Mouse (Mus musculus) right cerebral cortex, postnatal 14 days (tissue): Measurements from ENCODE around the gene Actr1b.
A peak's percentile ranks its signal among the peaks of the same experiment; 100 is the strongest.

ENCODE experiments used
- DNase-seq: peaks from one replicate; pipeline ENCODE4 v3.0.0; 2022

Actr1b gene

DNA sequence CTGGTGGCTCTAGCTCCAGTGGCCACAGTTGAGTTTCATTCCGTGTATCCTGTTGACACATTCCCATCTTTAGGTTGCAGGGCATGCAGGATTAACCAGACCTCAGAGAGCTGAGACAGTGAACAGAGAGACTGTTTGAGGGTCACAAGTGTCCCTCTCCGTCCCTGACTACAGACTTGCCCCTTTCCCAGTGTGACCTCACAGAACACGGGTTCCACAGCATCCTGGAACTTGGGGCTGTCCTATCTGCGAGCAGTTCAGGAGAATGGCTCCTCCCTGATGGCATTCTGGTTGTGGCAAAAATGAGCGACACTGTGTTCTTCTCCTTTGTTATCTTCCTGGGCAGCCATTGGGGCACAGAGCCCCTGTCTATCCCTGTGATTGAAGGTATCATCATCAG lies at the start of gene Actr1b:
Gene Actr1b, minus strand, starts transcription at position 112 of the 400 bp plus-strand sequence.
- no peak for DNase-seq

DNA sequence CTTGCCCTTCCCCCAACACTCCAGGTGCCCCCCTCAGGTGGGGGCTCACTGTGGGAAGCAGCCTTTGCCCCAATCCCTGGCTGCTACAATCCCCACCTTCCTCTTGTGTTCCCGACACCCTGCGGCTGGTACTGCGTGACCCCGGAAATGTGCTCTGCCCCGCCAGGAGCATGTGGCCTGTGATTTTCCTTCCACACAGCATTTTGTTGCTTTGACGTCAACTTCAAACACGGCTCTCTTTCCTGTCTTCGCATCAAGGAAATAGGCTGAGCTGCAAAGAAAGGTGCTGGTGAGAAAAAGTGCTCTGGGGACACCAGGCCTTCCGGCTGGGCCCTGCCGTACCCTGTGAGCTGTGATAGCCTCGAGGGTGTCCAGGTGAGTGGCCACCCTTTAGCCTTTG lies 47.3 kb upstream of the Actr1b start, which contains the start of gene Zap70:
Gene Zap70, plus strand, starts transcription at position 231 of the 400 bp plus-strand sequence.
- no peak for DNase-seq

DNA sequence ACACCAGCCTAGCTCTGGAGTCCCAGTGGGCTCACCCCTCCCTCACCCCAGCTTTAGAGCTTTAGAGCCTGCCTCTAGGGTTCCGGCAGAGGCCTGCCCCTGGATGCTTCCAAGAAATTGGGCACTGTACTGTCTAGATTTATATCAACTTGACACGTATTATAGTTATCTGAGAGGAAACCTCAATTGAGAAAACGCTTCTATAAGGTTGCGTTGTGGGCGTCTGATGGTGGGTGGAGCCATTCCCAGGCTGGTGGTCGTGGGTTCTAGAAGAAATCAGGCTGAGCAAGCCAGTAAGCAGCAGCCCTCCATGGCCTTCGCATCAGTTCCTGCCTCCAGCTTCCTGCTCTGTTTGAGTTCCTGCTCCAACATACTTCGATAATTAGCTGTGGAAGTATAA lies 46.8 kb upstream of the Actr1b start:
- no peak for DNase-seq

DNA sequence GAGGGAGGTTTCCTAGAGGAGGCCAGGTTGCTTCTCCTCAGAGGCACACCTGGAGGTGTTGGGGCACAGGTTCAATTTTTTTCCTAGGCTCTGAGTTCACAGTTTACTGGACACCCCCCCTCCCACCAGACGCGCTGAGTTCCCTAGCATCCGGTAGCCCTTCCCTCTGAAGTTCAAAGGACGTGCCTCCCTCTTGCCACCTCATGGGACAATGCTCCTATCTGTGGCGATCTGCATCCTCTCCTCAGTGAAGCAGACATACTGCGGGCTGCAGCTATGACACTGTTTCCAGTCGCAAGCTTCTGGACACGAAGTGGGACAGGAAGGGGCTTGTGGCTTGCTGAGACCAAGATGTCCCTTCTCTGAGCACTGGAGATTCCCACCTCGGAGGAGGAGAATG lies 46.2 kb upstream of the Actr1b start:
- DNase-seq = no peak

DNA sequence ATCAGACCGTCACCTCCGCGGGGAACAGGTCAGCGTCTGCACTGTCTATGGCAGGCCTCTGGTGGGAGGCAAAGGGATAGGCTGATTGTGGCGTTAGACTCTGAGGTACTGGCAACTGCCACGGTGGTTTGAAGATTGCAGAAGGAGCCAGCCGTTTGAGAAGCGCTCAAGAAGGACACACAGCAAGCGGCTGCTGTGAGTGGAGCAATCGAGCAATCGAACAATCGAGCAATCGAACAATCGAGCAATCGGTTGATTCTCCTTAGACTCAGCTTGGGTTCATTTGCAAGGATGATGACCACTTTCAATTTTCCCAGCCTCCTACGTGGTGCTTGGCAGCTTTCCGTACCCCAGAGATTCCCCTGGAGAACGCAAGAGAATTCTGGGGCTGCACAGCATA lies 44.9 kb upstream of the Actr1b start:
- no peak for DNase-seq

DNA sequence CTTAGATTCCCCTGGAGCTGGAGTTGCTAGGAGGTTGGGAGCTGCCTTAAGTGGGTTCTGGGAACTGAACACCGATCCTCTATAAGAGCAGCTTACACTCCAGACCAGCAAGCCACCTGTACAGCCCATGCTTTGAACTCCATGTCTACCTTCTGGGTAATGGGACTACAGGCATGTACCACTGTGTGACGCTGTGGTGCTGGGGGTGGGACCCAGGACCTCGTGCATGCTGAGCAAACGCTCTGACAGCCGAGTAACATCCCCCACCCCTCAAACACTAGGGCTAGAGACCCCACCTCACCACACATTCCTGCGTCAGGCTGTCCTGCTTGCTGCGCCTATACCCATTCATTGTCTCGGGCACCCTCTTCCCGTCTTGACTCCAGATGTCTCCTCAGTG lies 44.3 kb upstream of the Actr1b start:
- no peak for DNase-seq

DNA sequence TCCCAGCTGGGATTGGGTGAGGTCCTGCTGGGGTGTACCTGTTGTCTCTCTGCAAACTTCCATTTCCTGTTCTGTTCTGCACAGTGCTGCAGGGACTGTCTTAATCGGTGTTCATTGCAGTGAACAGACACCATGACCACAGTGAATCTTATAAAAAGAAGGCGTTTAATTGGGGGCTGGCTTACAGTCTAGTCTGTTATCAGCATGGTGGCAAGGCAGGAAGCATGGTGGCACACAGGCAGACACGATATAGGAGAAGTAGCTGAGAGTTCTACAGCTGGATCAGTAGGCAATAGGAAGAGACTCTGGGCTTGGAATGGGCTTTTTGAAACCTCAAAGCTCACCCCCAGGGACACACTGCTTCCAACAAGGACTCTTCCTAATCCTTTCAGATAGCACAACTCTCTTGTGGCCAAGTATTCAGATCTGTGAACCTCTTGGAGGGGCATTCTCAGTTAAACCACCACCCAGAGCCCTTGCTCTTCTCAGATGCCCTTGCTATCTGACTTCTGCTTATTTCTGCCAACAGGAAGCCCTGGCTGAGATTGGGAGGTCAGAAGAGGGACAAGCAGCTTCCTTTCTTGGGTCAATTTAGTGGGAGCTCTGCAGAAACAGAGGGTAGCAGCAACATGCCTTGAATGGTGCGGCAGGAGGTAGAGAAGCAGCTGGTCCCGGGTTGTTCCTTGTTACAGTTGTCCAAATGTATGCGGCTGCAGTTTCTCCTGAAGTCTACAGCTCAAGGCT lies 39.9 kb upstream of the Actr1b start:
- no peak for DNase-seq

DNA sequence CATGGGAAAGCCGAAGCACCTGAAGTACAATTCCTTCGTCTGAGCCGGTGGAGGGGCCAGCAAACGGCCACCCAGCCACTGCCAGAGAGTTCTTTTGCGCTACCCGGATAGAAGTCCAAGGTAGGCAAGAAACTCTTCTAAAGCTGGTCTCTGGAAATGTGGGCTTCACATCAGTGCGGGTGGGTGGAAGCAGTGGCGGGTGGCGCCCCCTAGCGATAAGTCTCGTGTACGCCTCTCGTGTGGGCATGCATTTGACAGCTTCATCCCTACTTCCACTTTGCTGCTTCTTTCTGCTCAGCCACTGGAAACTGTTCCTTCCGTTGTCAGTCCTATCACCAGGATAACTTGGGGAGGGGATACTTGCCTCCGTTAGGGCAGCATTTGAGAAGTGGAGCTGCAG lies 32.2 kb upstream of the Actr1b start:
- DNase-seq = peak; percentile 57

DNA sequence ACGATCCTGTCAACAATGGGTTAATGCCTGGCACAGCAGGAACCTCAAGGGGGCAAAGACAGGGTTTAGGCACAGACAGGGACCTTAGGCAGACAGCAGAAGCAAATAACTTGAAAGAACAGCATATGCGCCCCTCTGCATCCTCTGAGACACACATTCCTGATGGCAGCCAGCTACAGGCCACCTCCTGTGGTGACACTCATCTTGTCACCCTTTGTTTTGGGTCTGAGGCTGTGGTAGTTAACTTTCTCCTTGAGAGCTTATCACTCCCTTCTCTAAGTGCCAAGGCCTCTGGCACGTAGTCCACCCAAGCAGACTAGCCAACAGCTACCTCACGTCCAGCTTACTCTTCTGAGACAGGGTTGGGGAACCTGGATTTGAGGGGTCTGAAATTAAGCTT lies 31.4 kb upstream of the Actr1b start:
- no peak for DNase-seq

DNA sequence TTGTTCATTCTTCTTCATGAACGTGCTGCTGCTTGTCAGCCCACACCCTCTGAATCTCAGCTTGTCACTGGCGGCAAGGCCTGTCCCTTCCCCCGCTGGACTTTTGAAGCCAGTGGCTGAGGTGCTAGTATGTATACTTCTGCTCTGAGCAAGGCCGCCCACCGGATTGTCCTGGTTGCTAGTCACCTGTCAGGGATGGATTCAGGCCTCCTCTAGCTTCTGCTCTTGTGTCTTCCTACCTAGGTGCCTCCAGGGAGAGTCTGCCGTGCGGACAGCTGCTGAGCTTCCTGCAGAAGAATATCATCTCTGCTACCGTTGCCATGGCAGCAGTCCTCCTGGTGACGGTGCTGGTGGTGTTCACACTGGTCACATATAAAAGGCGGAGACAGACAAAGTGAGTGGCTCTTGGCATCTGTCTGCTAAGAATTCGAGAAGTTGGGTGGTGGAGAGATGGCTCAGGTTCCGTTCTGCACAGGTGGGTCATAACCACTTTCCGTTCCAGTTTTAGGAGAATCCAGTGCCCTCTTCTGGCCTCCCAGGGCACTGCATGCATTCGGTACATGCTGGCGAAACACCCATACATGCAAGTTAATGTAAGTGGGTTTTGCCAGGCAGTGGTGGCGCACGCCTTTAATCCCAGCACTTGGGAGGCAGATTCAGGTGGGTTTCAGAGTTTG lies 30.2 kb upstream of the Actr1b start:
- DNase-seq = peak; percentile 70

DNA sequence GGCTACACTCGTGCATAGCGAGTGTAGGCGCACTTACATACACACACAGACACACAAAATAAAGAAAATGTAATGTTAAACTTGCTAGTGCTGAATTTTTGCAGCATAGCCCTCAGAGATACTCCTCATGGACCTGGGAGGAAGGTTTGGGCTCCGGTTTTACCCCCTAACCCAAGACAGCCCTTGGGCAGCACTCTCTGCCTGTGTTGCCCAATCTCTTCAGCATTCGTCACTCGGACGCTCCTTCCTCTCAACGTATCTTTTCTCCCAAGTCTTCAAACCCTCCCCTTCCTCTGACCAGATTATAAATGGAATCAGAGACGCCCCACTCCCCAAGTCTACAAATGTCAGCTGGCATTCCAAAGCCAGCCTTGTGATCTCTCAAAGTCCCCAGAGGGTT lies 28.8 kb upstream of the Actr1b start:
- no peak for DNase-seq

DNA sequence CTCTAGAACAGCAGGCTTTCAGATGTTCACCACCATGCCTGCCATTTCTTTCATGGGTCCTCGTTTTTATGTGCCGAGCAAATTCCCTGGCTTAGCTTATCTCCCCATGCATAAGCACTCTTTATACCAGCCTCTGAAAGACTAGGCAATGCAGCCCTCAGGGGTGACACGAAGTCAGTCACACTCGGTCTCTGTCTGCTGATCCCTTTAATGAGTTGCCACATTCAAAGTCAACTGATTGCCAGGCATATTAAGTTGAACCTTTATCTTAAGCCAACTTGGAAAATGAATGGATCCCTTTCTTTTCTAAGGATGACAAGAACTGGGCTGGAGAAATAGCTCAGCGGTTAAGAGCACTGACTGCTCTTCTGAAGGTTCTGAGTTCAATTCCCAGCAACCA lies 25.0 kb upstream of the Actr1b start:
- no peak for DNase-seq

DNA sequence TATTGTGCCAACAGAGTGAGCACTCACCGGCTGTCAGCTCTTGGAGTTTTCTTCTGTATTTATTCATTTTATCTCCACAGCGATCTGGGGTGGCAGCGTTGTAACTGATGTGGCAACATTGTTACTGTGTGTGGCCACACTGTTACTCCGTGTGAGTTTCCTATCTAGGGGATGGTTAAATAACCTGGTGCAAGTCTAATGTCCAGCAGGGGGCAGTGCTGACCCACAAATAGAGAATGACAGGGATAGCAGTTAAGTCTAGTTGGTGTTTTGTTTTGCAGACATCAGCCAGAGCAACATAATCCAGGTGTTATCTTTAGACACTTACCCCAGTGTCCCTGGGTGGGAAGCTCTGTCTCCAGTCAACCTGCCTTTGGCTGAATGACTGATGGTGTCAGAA lies 23.1 kb upstream of the Actr1b start:
- DNase-seq = peak; percentile 88

DNA sequence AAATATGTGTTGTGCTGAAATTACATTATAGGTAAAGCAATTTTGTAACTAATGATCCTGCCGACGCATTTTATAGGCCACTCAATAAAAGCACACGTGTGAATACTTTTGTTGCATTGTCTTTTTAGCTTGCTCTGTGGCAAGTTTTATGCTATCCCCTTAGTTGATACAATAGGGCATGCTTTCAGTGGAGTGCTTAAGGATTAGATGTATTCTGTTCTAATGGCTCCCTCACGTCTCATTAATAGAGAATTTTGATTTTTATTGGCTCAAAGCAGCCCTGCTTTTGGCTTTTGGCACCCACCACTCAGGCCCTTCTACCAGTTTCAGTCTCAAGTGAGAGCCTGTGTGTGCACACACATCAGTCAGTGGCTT lies 9.8 kb upstream of the Actr1b start:
- no peak for DNase-seq

DNA sequence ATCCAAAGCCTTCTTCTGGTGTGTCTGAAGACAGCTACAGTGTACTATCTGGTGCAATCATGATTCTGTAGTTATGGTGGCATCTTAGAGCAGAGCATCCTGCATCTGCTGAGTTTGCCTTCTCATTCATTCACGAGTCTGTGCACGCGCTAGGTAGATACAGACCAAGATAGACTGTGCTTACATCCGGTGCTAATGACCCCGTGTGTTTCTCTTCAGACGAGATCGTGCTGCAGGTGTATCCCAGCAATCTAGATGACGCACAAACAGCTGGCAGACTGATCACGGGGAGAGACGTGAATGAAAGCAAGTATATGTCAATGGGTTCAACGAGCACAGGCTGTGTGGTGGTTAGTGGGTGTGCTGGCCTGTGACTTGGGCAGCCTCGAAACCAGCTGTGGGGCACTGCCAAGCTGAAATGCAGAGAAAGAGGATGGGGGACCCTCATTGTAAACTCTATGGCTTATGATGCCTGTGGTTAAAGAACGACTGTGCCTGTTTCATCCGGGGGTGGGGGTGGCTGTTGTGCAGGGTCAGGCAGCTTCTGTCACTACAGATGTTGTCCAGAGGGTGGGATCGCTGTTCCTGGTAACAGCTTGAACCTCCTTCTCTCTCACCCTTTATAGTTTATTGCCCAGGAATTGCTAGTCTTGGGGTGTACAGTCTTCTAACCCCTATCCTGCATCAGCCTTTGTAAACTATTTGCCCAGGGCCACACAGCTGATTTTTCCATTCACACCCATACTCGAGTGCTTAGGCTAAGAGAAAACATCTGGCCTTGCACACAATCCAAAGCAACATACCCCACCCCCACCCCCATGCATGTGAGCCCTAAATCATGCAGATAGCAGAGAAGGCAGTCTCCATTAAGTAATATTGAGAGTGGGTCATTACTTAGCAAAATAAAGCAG lies 9.2 kb upstream of the Actr1b start:
- no peak for DNase-seq

DNA sequence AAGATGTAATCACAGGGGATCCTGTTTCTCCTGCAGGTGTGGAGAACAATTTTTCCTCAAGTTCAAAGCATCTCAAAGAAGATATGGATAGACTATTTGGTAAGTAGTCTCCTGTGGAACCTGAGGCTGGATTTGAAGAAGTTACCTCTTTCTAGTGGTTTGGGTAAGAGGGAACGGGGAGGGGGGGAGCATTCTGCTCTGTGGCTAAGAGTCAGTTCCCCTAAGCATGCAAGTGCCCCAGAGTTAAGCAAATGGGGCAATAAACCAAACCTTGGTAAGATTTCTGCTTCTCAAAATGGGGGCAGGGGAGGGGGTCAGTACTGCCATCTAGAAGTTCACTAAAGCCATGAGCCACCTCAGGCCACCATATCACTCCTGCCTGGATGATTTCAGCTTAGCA lies 4.6 kb upstream of the Actr1b start:
- DNase-seq = no peak

DNA sequence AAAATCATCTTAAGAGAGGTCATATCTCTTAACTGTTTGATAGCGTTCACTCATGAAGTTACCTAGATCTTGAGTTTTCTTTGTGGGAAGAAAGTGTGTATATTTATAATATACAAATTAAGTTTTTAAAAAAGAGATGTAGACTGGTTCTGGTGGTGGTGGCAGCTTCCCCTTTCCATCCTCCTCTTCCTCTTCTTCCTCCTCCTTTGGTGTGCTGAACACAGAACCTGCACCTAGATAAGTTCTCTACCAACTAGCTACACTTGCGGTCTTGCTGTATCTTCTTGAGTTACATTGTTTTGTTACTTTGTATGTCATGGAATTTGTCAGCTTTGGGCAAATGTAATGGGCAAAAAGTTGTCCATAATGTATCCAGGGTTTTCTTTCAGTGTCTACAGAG lies 3.1 kb downstream of the Actr1b start:
- DNase-seq = no peak

DNA sequence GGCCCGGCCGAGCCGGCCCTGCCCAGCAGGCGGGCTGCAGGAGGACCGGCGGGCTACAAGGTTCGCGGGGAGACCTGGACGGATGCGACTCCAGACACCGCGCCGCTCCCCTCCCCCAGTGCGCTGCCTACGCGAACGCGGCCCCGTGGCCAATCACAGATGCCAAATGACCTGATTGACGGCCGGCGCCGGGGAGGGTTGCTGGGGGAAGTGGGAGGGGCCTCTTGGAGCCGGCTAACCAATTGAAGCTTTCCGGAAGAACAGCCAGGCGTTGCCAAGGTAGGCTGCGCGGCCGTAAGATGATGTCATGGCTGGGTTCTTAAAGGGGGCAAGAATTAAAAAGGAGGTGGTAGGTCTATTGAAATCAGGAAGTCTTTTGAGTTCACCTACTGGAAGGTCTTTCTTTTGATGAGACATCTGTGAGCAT lies 4.4 kb downstream of the Actr1b start, which contains the start of gene 4933424G06Rik:
Gene 4933424G06Rik, plus strand, starts transcription at position 296 of the 427 bp plus-strand sequence.
- peak; percentile 99 for DNase-seq

DNA sequence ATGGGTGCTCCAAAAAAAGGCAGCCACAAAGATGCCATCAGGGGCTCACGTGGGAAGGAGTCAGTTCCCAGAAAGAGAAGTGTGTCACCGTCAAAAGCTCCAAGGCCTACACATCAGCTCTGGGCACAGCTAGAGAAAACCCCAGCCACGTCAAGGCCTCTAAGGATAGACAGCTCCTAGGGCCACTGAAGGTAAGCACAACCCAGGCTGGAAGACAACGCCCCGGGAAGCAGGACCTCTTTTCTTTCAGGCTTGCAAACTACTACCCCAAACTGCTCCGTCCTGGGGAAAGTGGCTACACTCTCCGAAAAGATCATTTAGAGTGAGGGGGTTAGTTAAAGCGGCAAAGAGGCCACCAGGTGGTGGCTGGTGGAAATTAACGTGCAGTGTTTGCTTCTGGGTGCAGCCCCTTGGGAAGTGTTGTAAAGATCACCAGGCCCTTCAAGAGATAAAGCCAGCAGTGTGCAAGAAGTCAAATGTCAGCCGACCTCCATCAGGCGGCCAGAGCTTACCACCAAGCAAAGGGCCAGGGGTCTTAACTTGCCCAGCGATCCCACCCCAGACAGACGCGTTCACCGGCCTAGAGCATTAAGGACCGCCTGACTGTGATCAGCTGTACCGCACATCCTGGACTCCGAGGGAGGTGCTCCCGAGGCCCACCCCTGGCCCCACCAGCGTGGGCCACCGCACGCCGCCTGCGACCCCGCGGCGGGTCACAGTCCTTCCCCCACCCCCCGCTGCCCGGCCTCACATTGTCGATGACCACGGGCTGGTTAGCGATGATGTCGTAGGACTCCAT lies 5.0 kb downstream of the Actr1b start:
- DNase-seq = no peak

DNA sequence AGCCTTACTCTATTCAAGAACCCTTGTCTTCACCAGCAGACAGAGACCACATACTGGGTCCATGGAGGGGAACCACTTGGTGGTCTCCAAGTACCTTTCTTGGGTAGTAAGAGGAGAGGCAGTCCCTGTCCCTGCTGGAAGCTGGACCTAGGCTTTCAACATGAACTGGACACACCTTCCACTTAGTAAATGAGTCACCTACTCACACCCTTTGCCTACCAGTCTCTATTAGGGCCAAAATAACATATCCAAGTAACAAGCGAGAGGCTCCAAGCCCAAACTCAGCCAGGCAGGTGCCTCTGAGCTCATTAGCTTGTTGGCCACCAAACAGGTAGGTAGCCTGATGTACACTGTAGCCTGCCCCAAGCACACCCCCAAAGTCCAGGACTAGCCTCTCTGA lies 5.6 kb downstream of the Actr1b start:
- no peak for DNase-seq

DNA sequence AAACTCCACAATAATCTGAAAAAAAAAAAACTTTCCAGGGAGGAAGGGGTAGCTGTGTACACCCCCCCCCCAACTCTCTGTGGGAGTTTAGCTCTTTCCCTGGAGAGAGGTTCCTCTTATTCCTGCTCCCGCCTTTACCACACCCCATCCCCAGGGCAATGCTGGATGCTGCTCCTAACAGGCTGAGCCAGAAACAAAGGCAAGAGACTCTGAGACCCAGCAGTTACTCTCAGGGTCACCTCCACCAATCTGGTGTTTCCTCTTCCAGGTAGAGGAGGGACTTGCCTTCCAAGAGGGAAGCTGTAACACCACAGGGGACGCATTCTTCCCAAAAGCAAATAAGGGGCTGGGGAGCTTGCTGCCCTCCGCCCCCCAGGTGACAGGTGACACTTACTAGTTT lies 6.4 kb downstream of the Actr1b start:
- DNase-seq = no peak

DNA sequence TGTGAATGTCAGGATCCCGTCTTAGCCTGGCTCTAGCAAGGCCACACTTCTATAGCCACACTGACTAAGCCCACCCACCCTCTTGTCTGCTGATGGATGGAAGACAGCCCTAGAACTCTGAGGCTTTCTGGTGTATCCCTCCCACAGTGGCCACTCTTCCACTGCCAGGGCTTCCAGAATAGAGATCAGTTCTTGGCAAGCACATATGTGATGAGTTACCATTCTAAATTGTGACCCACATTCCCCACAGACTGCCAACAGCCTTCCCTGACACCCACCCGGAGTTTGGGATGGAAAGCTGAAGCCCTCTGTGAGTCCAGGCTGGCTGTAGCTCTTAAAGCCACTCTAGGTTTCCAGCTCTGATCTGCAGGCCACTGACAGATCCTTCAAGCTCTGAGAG lies 7.1 kb downstream of the Actr1b start:
- no peak for DNase-seq

DNA sequence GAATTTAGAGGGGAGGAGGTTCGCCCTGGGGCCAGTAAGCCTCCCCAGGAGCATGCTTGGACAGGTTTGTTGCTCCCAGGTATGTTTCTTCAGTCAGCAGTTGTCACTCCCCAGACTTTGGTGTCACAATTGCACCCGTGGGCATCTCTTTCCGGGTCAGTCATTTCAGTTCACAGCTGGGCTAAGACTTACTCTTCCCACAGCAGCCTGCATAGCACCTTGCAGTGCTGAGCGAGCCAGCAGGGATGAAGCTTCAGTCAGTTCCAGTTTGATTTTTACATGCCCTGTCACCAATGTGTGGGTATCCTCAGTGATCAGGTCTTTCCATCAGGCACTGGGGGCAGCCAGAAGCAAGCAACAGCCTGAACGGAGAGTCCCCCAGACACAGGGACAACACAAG lies 17.2 kb downstream of the Actr1b start:
- DNase-seq = no peak
